Comparison of ENCODE assay signal across 10 mouse cellular contexts in genomic region chr17:27656414-27656813, GRCm38 (mm10). TPM values are rescaled to one million over a fixed set of nuclear protein-coding genes. Genes with fewer than 3 reads are reported as not detected.
DNase-seq lines count a peak whose midpoint lies in the region; ATAC-seq and TF ChIP-seq lines count a peak whose summit lies in the region.
"Had no signal": no experiment of that assay in that cellular context is flagged by ENCODE, and none has a peak within 500 bp of the region (broad histone marks: within the 10 kb centered on the region; RNA-seq: fewer than 3 reads in every experiment).

No protein-coding gene starts in this region.

- H3K4me3 ChIP-seq in stomach, embryonic 15.5 days (replicated peaks), result no peak overlapping the region
- no peak overlapping the region for H3K4me3 ChIP-seq in stomach, postnatal 0 days (ENCODE audit: low read depth, low read length)
- peak overlapping the region; percentile 61 for H3K4me3 ChIP-seq in hindbrain, postnatal 0 days (ENCODE audit: low read length)
- H3K4me3 ChIP-seq in olfactory bulb, adult 2 months (ENCODE audit: insufficient read depth, low read depth, low read length), result peak overlapping the region; percentile 93

- no peaks in the 10 kb centered on the region for H3K9me3 ChIP-seq in stomach, embryonic 15.5 days
- no peaks in the 10 kb centered on the region for H3K9me3 ChIP-seq in stomach, postnatal 0 days (ENCODE audit: control insufficient read depth, low read length)
- no peaks in the 10 kb centered on the region for H3K9me3 ChIP-seq in hindbrain, postnatal 0 days (ENCODE audit: low read length)

- no peak for ATAC-seq in stomach, embryonic 15.5 days (ENCODE audit: insufficient read depth, low FRiP score, low read depth)
- ATAC-seq in stomach, postnatal 0 days (ENCODE audit: low FRiP score, low TSS enrichment), result no peak
- no peak for ATAC-seq in hindbrain, postnatal 0 days
- no peak for ATAC-seq in granulocyte monocyte progenitor cell, adult 5-6 weeks (replicated peaks; ENCODE audit: poor library complexity, severe bottlenecking)

- TF ChIP-seq POLR2A in olfactory bulb, adult 2 months (IDR thresholded peaks at IDR 0.05; ENCODE audit: insufficient read depth, low read depth, low read length), result no peak

- peak overlapping the region; percentile 67; the same call in 1 of the 2 replicates for H3K4me2 ChIP-seq in stomach, embryonic 15.5 days
- H3K4me2 ChIP-seq in stomach, postnatal 0 days (replicated peaks; ENCODE audit: low read depth), result no peak overlapping the region
- peak overlapping the region; percentile 72 for H3K4me2 ChIP-seq in hindbrain, postnatal 0 days (ENCODE audit: low read depth, low read length)

- peak; percentile 20 to 44 for DNase-seq in cerebellum, postnatal 14 days
- no peak for DNase-seq in cerebellum, postnatal 25 days
- no peak for DNase-seq in stomach, postnatal 0 days (ENCODE audit: low spot score)
- DNase-seq in hindbrain, postnatal 0 days (ENCODE audit: low spot score), result no peak
- DNase-seq in adrenal gland, postnatal 4 days (ENCODE audit: low spot score in 2 of 2), result no peak
- DNase-seq: lung, adult 18-20 months had no signal

- peaks cover 11% of the 10 kb centered on the region for H3K4me1 ChIP-seq in stomach, embryonic 15.5 days
- 0 out of 2 replicates have a peak, but pooled peaks cover 2% of the 10 kb centered on the region for H3K4me1 ChIP-seq in stomach, postnatal 0 days (replicated peaks; ENCODE audit: control insufficient read depth, insufficient read depth)
- H3K4me1 ChIP-seq in hindbrain, postnatal 0 days (ENCODE audit: insufficient read depth, low read length), result peaks cover 8% of the 10 kb centered on the region; the same call in 1 of the 2 replicates
- peaks cover 38% of the 10 kb centered on the region for H3K4me1 ChIP-seq in olfactory bulb, adult 2 months (ENCODE audit: control insufficient read depth, insufficient read depth, low read length)

- no peak overlapping the region for H3K9ac ChIP-seq in stomach, embryonic 15.5 days
- no peak overlapping the region for H3K9ac ChIP-seq in stomach, postnatal 0 days (ENCODE audit: low read length)
- peak overlapping the region; percentile 57 for H3K9ac ChIP-seq in hindbrain, postnatal 0 days (replicated peaks; ENCODE audit: low read length)

- 18% methylated on average over 5 of the region's 5 CpGs for WGBS in stomach, embryonic 15.5 days
- WGBS in stomach, postnatal 0 days, result 19% methylated on average over 5 of the region's 5 CpGs
- 18% methylated on average over 5 of the region's 5 CpGs for WGBS in hindbrain, postnatal 0 days
- 21% methylated on average over 5 of the region's 5 CpGs for WGBS in olfactory bulb, adult 2 months

- H3K27me3 ChIP-seq in stomach, embryonic 15.5 days (replicated peaks), result peaks cover 31% of the 10 kb centered on the region
- peaks cover 8% of the 10 kb centered on the region; the same call in 1 of the 2 replicates for H3K27me3 ChIP-seq in stomach, postnatal 0 days (ENCODE audit: control insufficient read depth, insufficient read depth, low read length)
- no peaks in the 10 kb centered on the region for H3K27me3 ChIP-seq in hindbrain, postnatal 0 days (ENCODE audit: insufficient read depth, low read length)

- no peaks in the 10 kb centered on the region for H3K36me3 ChIP-seq in stomach, embryonic 15.5 days
- H3K36me3 ChIP-seq in stomach, postnatal 0 days (ENCODE audit: control insufficient read depth, insufficient read depth, low read length), result no peaks in the 10 kb centered on the region
- no peaks in the 10 kb centered on the region for H3K36me3 ChIP-seq in hindbrain, postnatal 0 days (ENCODE audit: insufficient read depth, low read length)

- no peak for TF ChIP-seq CTCF in stomach, postnatal 0 days (IDR thresholded peaks at IDR 0.05; ENCODE audit: low read depth)
- no peak for TF ChIP-seq CTCF in hindbrain, postnatal 0 days (IDR thresholded peaks at IDR 0.05; ENCODE audit: low read depth)
- no peak for TF ChIP-seq CTCF in olfactory bulb, adult 2 months (IDR thresholded peaks at IDR 0.05; ENCODE audit: insufficient read depth, low read depth, low read length)

- H3K27ac ChIP-seq in stomach, embryonic 15.5 days, result no peak overlapping the region
- no peak overlapping the region for H3K27ac ChIP-seq in stomach, postnatal 0 days (replicated peaks)
- H3K27ac ChIP-seq in hindbrain, postnatal 0 days, result peak overlapping the region; percentile 80
- peak overlapping the region; percentile 97 for H3K27ac ChIP-seq in olfactory bulb, adult 2 months (ENCODE audit: insufficient read depth, low read depth, low read length)

- no peak for TF ChIP-seq EP300 in stomach, postnatal 0 days (optimal IDR thresholded peaks at IDR 0.05)

RNA-seq across cellular contexts. Expression of gene Pacsin1, which starts 1.1 kb away (rescaled TPM):
- polyA plus RNA-seq in stomach, embryonic 15.5 days (2015; fragmentation: Nextera tagmentation; extraction: Ambion mirVana), result 1.9 TPM in 2 replicates
- polyA plus RNA-seq in stomach, postnatal 0 days (2015; fragmentation: Nextera tagmentation; extraction: Ambion mirVana), result 1.2 and 1.4 TPM in 2 replicates
- 38.3 and 62.9 TPM in 2 replicates for total RNA-seq in hindbrain, postnatal 0 days (2014; rRNA removed)
- 80.0 and 85.1 TPM in 2 replicates for polyA plus RNA-seq in hindbrain, postnatal 0 days (2015; fragmentation: Nextera tagmentation; extraction: Ambion mirVana)
- 329 TPM in 1 of 2 replicates, not detected in the other for polyA plus RNA-seq in olfactory bulb, adult 2 months (2012; ENCODE audit: insufficient read depth, insufficient read length, low replicate concordance, missing spikeins)
- total RNA-seq in granulocyte monocyte progenitor cell, adult 5-6 weeks (2014; fragmentation: Nextera tagmentation), result not detected in 2 replicates
- 0.43 TPM in 1 of 2 replicates, not detected in the other for total RNA-seq in granulocyte monocyte progenitor cell, adult 5-6 weeks (2017)
- total RNA-seq in adrenal gland, postnatal 4 days (2021), result 1 to 10 TPM; 5.5 to 5.6 TPM

RNA-seq across cellular contexts. Expression of gene Rps10, which starts 19.9 kb away (rescaled TPM):
- polyA plus RNA-seq in stomach, embryonic 15.5 days (2015; fragmentation: Nextera tagmentation; extraction: Ambion mirVana), result 933 and 955 TPM in 2 replicates
- polyA plus RNA-seq in stomach, postnatal 0 days (2015; fragmentation: Nextera tagmentation; extraction: Ambion mirVana), result 828 and 879 TPM in 2 replicates
- total RNA-seq in hindbrain, postnatal 0 days (2014; rRNA removed), result 1,174 and 1,303 TPM in 2 replicates
- polyA plus RNA-seq in hindbrain, postnatal 0 days (2015; fragmentation: Nextera tagmentation; extraction: Ambion mirVana), result 497 and 519 TPM in 2 replicates
- polyA plus RNA-seq in olfactory bulb, adult 2 months (2012; ENCODE audit: insufficient read depth, insufficient read length, low replicate concordance, missing spikeins), result 934 TPM in 1 of 2 replicates, not detected in the other
- 2,240 and 2,398 TPM in 2 replicates for total RNA-seq in granulocyte monocyte progenitor cell, adult 5-6 weeks (2014; fragmentation: Nextera tagmentation)
- 2,059 and 2,173 TPM in 2 replicates for total RNA-seq in granulocyte monocyte progenitor cell, adult 5-6 weeks (2017)
- 1,000 to 10,000 TPM; 1,377 to 1,386 TPM for total RNA-seq in adrenal gland, postnatal 4 days (2021)

RNA-seq across cellular contexts. Expression of gene RPS10-NUDT3, which starts 21.4 kb away (rescaled TPM):
- polyA plus RNA-seq in stomach, embryonic 15.5 days (2015; fragmentation: Nextera tagmentation; extraction: Ambion mirVana), result not detected in 2 replicates
- not detected in 2 replicates for polyA plus RNA-seq in stomach, postnatal 0 days (2015; fragmentation: Nextera tagmentation; extraction: Ambion mirVana)
- total RNA-seq in hindbrain, postnatal 0 days (2014; rRNA removed), result not detected in 2 replicates
- not detected in 2 replicates for polyA plus RNA-seq in hindbrain, postnatal 0 days (2015; fragmentation: Nextera tagmentation; extraction: Ambion mirVana)
- polyA plus RNA-seq in olfactory bulb, adult 2 months (2012; ENCODE audit: insufficient read depth, insufficient read length, low replicate concordance, missing spikeins), result not detected in 2 replicates
- not detected in 2 replicates for total RNA-seq in granulocyte monocyte progenitor cell, adult 5-6 weeks (2014; fragmentation: Nextera tagmentation)
- total RNA-seq in granulocyte monocyte progenitor cell, adult 5-6 weeks (2017), result not detected in 2 replicates
- total RNA-seq in adrenal gland, postnatal 4 days (2021), result not detected
- polyA plus RNA-seq: gonadal fat pad, adult 2 months had no signal

RNA-seq across cellular contexts. Expression of gene Nudt3, which starts 33.1 kb away (rescaled TPM):
- polyA plus RNA-seq in stomach, embryonic 15.5 days (2015; fragmentation: Nextera tagmentation; extraction: Ambion mirVana), result 78.6 and 79.3 TPM in 2 replicates
- polyA plus RNA-seq in stomach, postnatal 0 days (2015; fragmentation: Nextera tagmentation; extraction: Ambion mirVana), result 40.6 and 43.9 TPM in 2 replicates
- 252 and 264 TPM in 2 replicates for total RNA-seq in hindbrain, postnatal 0 days (2014; rRNA removed)
- polyA plus RNA-seq in hindbrain, postnatal 0 days (2015; fragmentation: Nextera tagmentation; extraction: Ambion mirVana), result 210 and 220 TPM in 2 replicates
- 554 TPM in 1 of 2 replicates, not detected in the other for polyA plus RNA-seq in olfactory bulb, adult 2 months (2012; ENCODE audit: insufficient read depth, insufficient read length, low replicate concordance, missing spikeins)
- total RNA-seq in granulocyte monocyte progenitor cell, adult 5-6 weeks (2014; fragmentation: Nextera tagmentation), result 95.3 and 120 TPM in 2 replicates
- 173 and 194 TPM in 2 replicates for total RNA-seq in granulocyte monocyte progenitor cell, adult 5-6 weeks (2017)
- total RNA-seq in adrenal gland, postnatal 4 days (2021), result 100 to 1,000 TPM; 173 to 174 TPM

Comparison
In these comparisons a context has a peak if more than half of its experiments do, and no peak if none do; other contexts are left out.
1. DNase-seq: peak in cerebellum, postnatal 14 days (2 of 2); none in cerebellum, postnatal 25 days (0 of 2), stomach, postnatal 0 days (single experiment), hindbrain, postnatal 0 days (single experiment) and adrenal gland, postnatal 4 days (0 of 2).
2. H3K27ac ChIP-seq: peak in hindbrain, postnatal 0 days (single experiment) and olfactory bulb, adult 2 months (single experiment); none in stomach, embryonic 15.5 days (single experiment) and stomach, postnatal 0 days (single experiment).
3. H3K4me3 ChIP-seq: peak in hindbrain, postnatal 0 days (single experiment) and olfactory bulb, adult 2 months (single experiment); none in stomach, embryonic 15.5 days (single experiment) and stomach, postnatal 0 days (single experiment).
4. RNA of gene Pacsin1, which starts 1.1 kb away (polyA plus RNA-seq): 80.0 to 85.1 TPM in hindbrain, postnatal 0 days and 329 TPM in olfactory bulb, adult 2 months; 1.9 TPM in stomach, embryonic 15.5 days and 1.2 to 1.4 TPM in stomach, postnatal 0 days; every median in the first group is over 10 times any median in the second.